In the genomic region with DNA sequence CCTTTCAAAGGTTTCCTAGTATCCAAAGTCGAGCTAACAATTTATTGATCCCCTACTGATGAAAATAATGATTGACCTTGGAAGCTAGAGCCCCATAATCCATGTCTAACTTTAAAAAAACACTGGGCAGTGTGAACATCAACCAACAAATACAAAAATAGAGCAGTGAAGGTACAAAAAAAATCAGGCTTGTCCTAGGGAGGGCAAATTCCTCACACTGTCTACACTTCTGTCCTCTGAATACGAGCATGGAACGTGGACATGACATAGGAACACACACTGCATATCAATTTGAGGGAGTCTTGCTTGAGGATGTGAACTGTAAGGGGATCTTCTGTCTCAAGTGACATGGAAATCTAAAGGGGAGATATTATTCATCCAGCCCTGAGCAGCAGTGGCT, we compare ENCODE assay signal across 25 mouse cellular contexts. TPM values are rescaled to one million over a fixed set of nuclear protein-coding genes. Genes with fewer than 3 reads are reported as not detected.
DNase-seq lines count a peak whose midpoint lies in the region; ATAC-seq and TF ChIP-seq lines count a peak whose summit lies in the region.
"Had no signal": no experiment of that assay in that cellular context is flagged by ENCODE, and none has a peak within 500 bp of the region (broad histone marks: within the 10 kb centered on the region; RNA-seq: fewer than 3 reads in every experiment).

No protein-coding gene starts in this region.

- ATAC-seq in liver, embryonic 11.5 days (replicated peaks; ENCODE audit: low FRiP score): no peak
- no peak for ATAC-seq in midbrain, embryonic 11.5 days (ENCODE audit: low FRiP score)
- no peak for ATAC-seq in midbrain, embryonic 15.5 days (replicated peaks)
- ATAC-seq: activated CD4-positive, CD25-positive, alpha-beta regulatory T cell, adult 4 months; CD4-positive, CD25-positive, alpha-beta regulatory T cell, adult 4 months; Patski had no signal

- peak; percentile 90 for DNase-seq in liver, adult 2 months (ENCODE audit: extremely low read depth, low read depth, low spot score)
- no peak for DNase-seq in liver, embryonic 11.5 days (ENCODE audit: low spot score)
- DNase-seq in midbrain, embryonic 11.5 days (ENCODE audit: low spot score, missing footprints): peak; percentile 75
- DNase-seq: adrenal gland, adult 2 months; adrenal gland, adult 8-10 months; adrenal gland, postnatal 10 days; adrenal gland, postnatal 14 days; adrenal gland, postnatal 25 days; adrenal gland, postnatal 36 days; B cell, adult 2 months; cerebellum, adult 11 months; cerebellum, adult 11-12 months; cerebellum, adult 18-20 months had no signal

- H3K36me3 ChIP-seq in liver, adult 2 months (ENCODE audit: control insufficient read depth, insufficient read depth, low read length): no peaks in the 10 kb centered on the region
- no peaks in the 10 kb centered on the region for H3K36me3 ChIP-seq in liver, embryonic 11.5 days (ENCODE audit: control insufficient read depth, insufficient read depth, low read length)
- no peaks in the 10 kb centered on the region for H3K36me3 ChIP-seq in midbrain, embryonic 11.5 days (ENCODE audit: control insufficient read depth, insufficient read depth, low read length)
- H3K36me3 ChIP-seq in midbrain, embryonic 15.5 days (replicated peaks): no peaks in the 10 kb centered on the region
- H3K36me3 ChIP-seq: G1E had no signal

- WGBS in liver, adult 2 months: 13% methylated on average over 3 of the region's 3 CpGs
- 68% methylated on average over 3 of the region's 3 CpGs for WGBS in liver, embryonic 11.5 days
- WGBS in midbrain, embryonic 11.5 days: 91% methylated on average over 3 of the region's 3 CpGs
- WGBS in midbrain, embryonic 15.5 days: 86% methylated on average over 3 of the region's 3 CpGs

- H3K4me2 ChIP-seq in liver, embryonic 11.5 days: no peak overlapping the region
- no peak overlapping the region for H3K4me2 ChIP-seq in midbrain, embryonic 11.5 days
- no peak overlapping the region for H3K4me2 ChIP-seq in midbrain, embryonic 15.5 days

- H3K79me2 ChIP-seq in liver, adult 2 months (ENCODE audit: control insufficient read depth, insufficient read depth, low read length): no peaks in the 10 kb centered on the region

- no peaks in the 10 kb centered on the region for H3K9me3 ChIP-seq in liver, embryonic 11.5 days (ENCODE audit: control insufficient read depth, low read length)
- no peaks in the 10 kb centered on the region for H3K9me3 ChIP-seq in midbrain, embryonic 11.5 days (ENCODE audit: control insufficient read depth, low read length)
- no peaks in the 10 kb centered on the region for H3K9me3 ChIP-seq in midbrain, embryonic 15.5 days
- H3K9me3 ChIP-seq: G1E had no signal

- no peaks in the 10 kb centered on the region for H3K27me3 ChIP-seq in liver, adult 2 months (ENCODE audit: control insufficient read depth, insufficient read depth, low read length)
- H3K27me3 ChIP-seq in liver, embryonic 11.5 days (replicated peaks; ENCODE audit: control insufficient read depth, insufficient read depth, low read length): no peaks in the 10 kb centered on the region
- H3K27me3 ChIP-seq in midbrain, embryonic 11.5 days (ENCODE audit: control insufficient read depth, insufficient read depth, low read length): no peaks in the 10 kb centered on the region
- no peaks in the 10 kb centered on the region for H3K27me3 ChIP-seq in midbrain, embryonic 15.5 days (replicated peaks)
- H3K27me3 ChIP-seq: CH12.LX, Patski had no signal

- H3K4me3 ChIP-seq in liver, adult 2 months (ENCODE audit: insufficient read depth, low read depth, low read length): no peak overlapping the region
- no peak overlapping the region for H3K4me3 ChIP-seq in liver, embryonic 11.5 days (ENCODE audit: low read depth, low read length)
- no peak overlapping the region for H3K4me3 ChIP-seq in midbrain, embryonic 11.5 days (ENCODE audit: low read depth, low read length)
- H3K4me3 ChIP-seq in midbrain, embryonic 15.5 days: no peak overlapping the region

- no peak overlapping the region for H3K9ac ChIP-seq in liver, adult 2 months (ENCODE audit: low read depth, low read length)
- no peak overlapping the region for H3K9ac ChIP-seq in liver, embryonic 11.5 days (ENCODE audit: low read depth, low read length)
- H3K9ac ChIP-seq in midbrain, embryonic 11.5 days (ENCODE audit: low read length): no peak overlapping the region
- no peak overlapping the region for H3K9ac ChIP-seq in midbrain, embryonic 15.5 days

- peak overlapping the region; percentile 85 for H3K27ac ChIP-seq in liver, adult 2 months (replicated peaks; ENCODE audit: insufficient read depth, low read depth, low read length)
- no peak overlapping the region for H3K27ac ChIP-seq in liver, embryonic 11.5 days (ENCODE audit: low read depth, low read length)
- H3K27ac ChIP-seq in midbrain, embryonic 11.5 days (ENCODE audit: low read depth, low read length): no peak overlapping the region
- no peak overlapping the region for H3K27ac ChIP-seq in midbrain, embryonic 15.5 days

- TF ChIP-seq POLR2A in liver, adult 2 months (IDR thresholded peaks at IDR 0.05; ENCODE audit: extremely low read depth, insufficient read depth, low read length): no peak

- H3K4me1 ChIP-seq in liver, adult 2 months (ENCODE audit: control insufficient read depth, insufficient read depth, low read length): peaks cover 5% of the 10 kb centered on the region; the same call in 1 of the 2 replicates
- H3K4me1 ChIP-seq in liver, embryonic 11.5 days (replicated peaks; ENCODE audit: control insufficient read depth, insufficient read depth, low read length): no peaks in the 10 kb centered on the region
- H3K4me1 ChIP-seq in midbrain, embryonic 11.5 days (ENCODE audit: control insufficient read depth, insufficient read depth, low read length): no peaks in the 10 kb centered on the region
- no peaks in the 10 kb centered on the region for H3K4me1 ChIP-seq in midbrain, embryonic 15.5 days

- no peak for TF ChIP-seq CTCF in liver, adult 2 months (IDR thresholded peaks at IDR 0.05; ENCODE audit: low read depth, low read length)

RNA-seq across cellular contexts. Expression of gene Prl5a1, which starts 33.7 kb away (rescaled TPM):
- not detected in 2 replicates for total RNA-seq in liver, adult 2 months (2014; rRNA removed)
- polyA plus RNA-seq in liver, adult 2 months (2012; rRNA removed): not detected in 2 replicates
- not detected in 2 replicates for polyA plus RNA-seq in liver, embryonic 11.5 days (2014; fragmentation: Nextera tagmentation; extraction: Ambion mirVana)
- not detected in 2 replicates for polyA plus RNA-seq in midbrain, embryonic 11.5 days (2014; fragmentation: Nextera tagmentation; extraction: Ambion mirVana)
- not detected in 2 replicates for polyA plus RNA-seq in midbrain, embryonic 15.5 days (2015; fragmentation: Nextera tagmentation; extraction: Ambion mirVana)
- total RNA-seq: adrenal gland, adult 18-20 months; adrenal gland, adult 2 months; adrenal gland, adult 8-10 months; adrenal gland, postnatal 10 days; adrenal gland, postnatal 14 days; adrenal gland, postnatal 25 days; adrenal gland, postnatal 36 days; adrenal gland, postnatal 4 days; CH12.LX; ES-E14; G1E; MEL had no signal
- polyA plus RNA-seq: activated CD4-positive, CD25-positive, alpha-beta regulatory T cell, adult 4 months; adrenal gland, adult 2 months; brain, embryonic 14.5 days; C2C12; CD4-positive, CD25-positive, alpha-beta regulatory T cell, adult 4 months; G1E; Patski had no signal
